Mouse (Mus musculus): Measurements from ENCODE around the gene Sdf4. TPM values are rescaled to one million over a fixed set of nuclear protein-coding genes. Genes with fewer than 3 reads are reported as not detected.
A peak's percentile ranks its signal among the peaks of the same experiment; 100 is the strongest.

Sdf4 gene
- polyA plus RNA-seq, 1 experiment from 2014 or later = 125 TPM

DNA sequence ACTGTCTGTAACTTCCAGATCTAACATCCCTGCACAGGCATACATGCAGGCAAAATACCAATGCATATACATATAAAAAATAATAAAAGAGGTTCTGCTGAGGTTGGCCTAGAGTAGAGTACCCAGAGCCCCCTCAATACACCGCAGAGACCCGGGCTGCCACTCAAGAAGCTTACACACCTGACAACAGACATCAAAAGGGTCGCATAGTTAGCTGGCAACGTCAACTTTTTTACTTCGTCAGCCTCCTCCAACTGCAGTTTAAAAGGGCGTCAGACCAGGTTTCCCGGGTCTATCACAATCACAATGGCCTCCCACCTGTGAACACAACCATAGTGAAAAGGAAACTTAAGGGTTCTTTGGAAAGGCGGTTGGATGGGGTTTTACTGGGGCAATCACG, 30.8 kb downstream of the Sdf4 start:
- H3K36me3 ChIP-seq (ENCODE audit: control insufficient read depth, insufficient read depth) = no peaks in the 10 kb centered on the region
- WGBS = 84% methylated on average over 9 of the region's 9 CpGs

DNA sequence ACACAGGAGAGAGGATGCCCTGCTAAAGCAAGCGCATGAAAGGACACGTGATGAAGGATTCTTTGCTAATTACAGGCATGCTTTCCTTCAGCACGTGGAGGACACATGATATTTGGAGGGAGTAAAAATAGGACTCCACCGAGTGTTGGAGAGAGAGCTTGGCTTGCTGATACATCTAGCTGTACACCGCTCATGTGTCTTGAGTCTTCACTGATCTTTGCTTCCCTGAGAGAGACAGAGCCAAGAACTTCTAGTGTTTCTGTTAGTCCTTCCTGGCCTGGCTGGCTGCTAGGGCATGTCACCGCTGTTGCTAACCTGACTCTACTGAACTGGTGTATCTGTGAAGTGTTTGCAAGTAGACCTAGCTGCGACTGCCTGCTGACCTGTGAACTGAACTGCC, 31.5 kb downstream of the Sdf4 start:
- no peak for ATAC-seq
- Histone ChIP-seq H3K27ac (ENCODE audit: low read length) (no peak overlapping the region), H3K4me3 (replicated peaks; ENCODE audit: low read length) (no peak overlapping the region), H3K9ac (replicated peaks; ENCODE audit: low read depth, low read length) (no peak overlapping the region), H3K4me2 (ENCODE audit: low read length) (no peak overlapping the region), H3K9me3 (ENCODE audit: control insufficient read depth, low read length) (no peaks in the 10 kb centered on the region), H3K4me1 (replicated peaks; ENCODE audit: control insufficient read depth, insufficient read depth, low read length) (no peaks in the 10 kb centered on the region), H3K27me3 (replicated peaks; ENCODE audit: control insufficient read depth, insufficient read depth, low read length) (no peaks in the 10 kb centered on the region), H3K36me3 (ENCODE audit: control insufficient read depth, insufficient read depth) (no peaks in the 10 kb centered on the region)
- 97% methylated on average over 7 of the region's 7 CpGs for WGBS

More for the DNA sequence above, 30.8 kb downstream of the Sdf4 start:
- no peak overlapping the region for H3K4me2 ChIP-seq (ENCODE audit: low read length)
- no peak overlapping the region for H3K27ac ChIP-seq (ENCODE audit: low read length)
- no peak overlapping the region for H3K9ac ChIP-seq (replicated peaks; ENCODE audit: low read depth, low read length)
- H3K4me3 ChIP-seq (replicated peaks; ENCODE audit: low read length) = no peak overlapping the region
- ATAC-seq = no peak
- H3K27me3 ChIP-seq (replicated peaks; ENCODE audit: control insufficient read depth, insufficient read depth, low read length) = no peaks in the 10 kb centered on the region
- no peaks in the 10 kb centered on the region for H3K4me1 ChIP-seq (replicated peaks; ENCODE audit: control insufficient read depth, insufficient read depth, low read length)
- no peaks in the 10 kb centered on the region for H3K9me3 ChIP-seq (ENCODE audit: control insufficient read depth, low read length)

DNA sequence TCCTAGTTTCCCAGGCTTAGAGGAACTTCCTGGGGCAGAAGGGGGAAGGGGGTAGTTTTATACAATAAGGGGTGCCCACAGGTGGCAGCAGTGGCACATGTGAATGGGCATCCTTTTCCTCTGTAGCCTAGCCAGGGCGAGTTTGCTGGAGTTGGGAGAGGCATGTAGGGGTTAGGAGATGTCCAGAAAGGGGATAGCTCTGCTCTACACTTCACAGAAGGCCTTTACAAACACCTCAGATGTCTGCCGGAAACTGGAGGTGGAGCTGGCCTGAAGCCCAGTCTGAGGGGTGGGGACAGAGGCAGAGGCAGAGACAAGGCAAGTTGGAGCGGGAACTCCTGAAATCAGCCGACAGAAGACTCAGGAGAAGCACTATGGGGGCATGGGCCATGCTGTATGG, 33.3 kb downstream of the Sdf4 start, which contains the start of gene Tnfrsf18:
Gene Tnfrsf18 (plus strand): TSS at position 152 of the 400 bp plus-strand sequence.
- Histone ChIP-seq H3K36me3 (ENCODE audit: control insufficient read depth, insufficient read depth) (no peaks in the 10 kb centered on the region), H3K4me2 (ENCODE audit: low read length) (no peak within 1 kb of the TSS), H3K9ac (replicated peaks; ENCODE audit: low read depth, low read length) (no peak within 1 kb of the TSS), H3K4me3 (replicated peaks; ENCODE audit: low read length) (no peak within 1 kb of the TSS), H3K27me3 (replicated peaks; ENCODE audit: control insufficient read depth, insufficient read depth, low read length) (no peaks in the 10 kb centered on the region), H3K4me1 (replicated peaks; ENCODE audit: control insufficient read depth, insufficient read depth, low read length) (peaks cover 8% of the 10 kb centered on the region), H3K9me3 (ENCODE audit: control insufficient read depth, low read length) (no peaks in the 10 kb centered on the region), H3K27ac (ENCODE audit: low read length) (no peak within 1 kb of the TSS)
- 62% methylated on average over 4 of the region's 4 CpGs for WGBS
- ATAC-seq = no peak

DNA sequence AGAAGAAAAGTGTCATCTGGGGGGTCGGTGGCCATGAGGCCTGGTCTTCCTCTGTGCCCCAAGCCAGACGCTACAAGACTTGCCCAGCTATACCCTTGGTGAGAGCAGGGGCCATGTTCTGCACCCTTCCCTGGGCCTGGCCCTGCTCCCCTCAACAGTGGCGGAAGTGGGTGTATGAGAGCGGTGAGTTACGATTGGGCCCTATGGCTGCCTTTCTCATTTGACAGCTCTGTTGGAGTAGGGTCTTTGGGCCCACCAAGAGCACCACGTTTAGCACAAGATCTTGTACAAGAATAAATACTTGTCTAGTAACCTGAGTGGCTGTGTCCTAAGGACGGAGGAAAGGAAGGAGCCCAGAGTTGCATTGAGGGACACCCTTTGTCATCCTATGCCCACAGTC, 35.9 kb downstream of the Sdf4 start:
- Histone ChIP-seq H3K36me3 (ENCODE audit: control insufficient read depth, insufficient read depth) (no peaks in the 10 kb centered on the region), H3K9ac (replicated peaks; ENCODE audit: low read depth, low read length) (no peak overlapping the region), H3K9me3 (ENCODE audit: control insufficient read depth, low read length) (no peaks in the 10 kb centered on the region), H3K4me3 (replicated peaks; ENCODE audit: low read length) (no peak overlapping the region), H3K27me3 (replicated peaks; ENCODE audit: control insufficient read depth, insufficient read depth, low read length) (no peaks in the 10 kb centered on the region), H3K4me1 (replicated peaks; ENCODE audit: control insufficient read depth, insufficient read depth, low read length) (peaks cover 21% of the 10 kb centered on the region), H3K4me2 (ENCODE audit: low read length) (no peak overlapping the region), H3K27ac (ENCODE audit: low read length) (no peak overlapping the region)
- WGBS = 90% methylated on average over 7 of the region's 7 CpGs
- no peak for ATAC-seq

DNA sequence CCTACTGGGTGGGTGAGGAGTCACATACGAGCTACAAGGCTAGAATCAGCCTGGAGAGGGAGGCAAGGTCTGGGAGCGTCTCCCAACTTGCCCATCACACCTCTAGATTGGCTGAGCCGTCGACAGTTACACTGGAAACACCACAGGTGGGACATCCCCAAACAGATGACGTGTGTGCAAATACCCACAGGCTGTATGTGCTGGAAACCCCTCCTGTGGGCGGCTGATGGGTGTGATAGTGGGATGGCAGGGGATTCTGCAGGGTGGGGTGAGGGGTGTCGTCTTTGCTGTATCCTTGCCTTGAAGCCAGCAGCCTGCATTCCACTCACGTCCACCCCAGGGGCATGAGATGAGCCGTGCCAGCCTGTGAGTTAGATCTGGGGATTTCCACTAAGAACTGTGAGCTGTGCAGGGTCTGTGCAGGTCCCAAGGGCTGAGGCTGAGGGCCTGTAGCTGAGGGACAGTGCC, 38.0 kb downstream of the Sdf4 start:
- no peaks in the 10 kb centered on the region for H3K36me3 ChIP-seq (ENCODE audit: control insufficient read depth, insufficient read depth)
- H3K9me3 ChIP-seq (ENCODE audit: control insufficient read depth, low read length) = no peaks in the 10 kb centered on the region
- ATAC-seq = 0 out of 2 replicates have a peak, but pooled peaks have one; percentile 4
- peaks cover 13% of the 10 kb centered on the region for H3K27me3 ChIP-seq (replicated peaks; ENCODE audit: control insufficient read depth, insufficient read depth, low read length)
- peak overlapping the region; percentile 56 for H3K4me3 ChIP-seq (replicated peaks; ENCODE audit: low read length)
- peak overlapping the region; percentile 72 for H3K9ac ChIP-seq (replicated peaks; ENCODE audit: low read depth, low read length)
- H3K27ac ChIP-seq (ENCODE audit: low read length) = no peak overlapping the region
- 65% methylated on average over 9 of the region's 9 CpGs for WGBS
- peak overlapping the region; percentile 76 for H3K4me2 ChIP-seq (ENCODE audit: low read length)
- peaks cover 25% of the 10 kb centered on the region for H3K4me1 ChIP-seq (replicated peaks; ENCODE audit: control insufficient read depth, insufficient read depth, low read length)

DNA sequence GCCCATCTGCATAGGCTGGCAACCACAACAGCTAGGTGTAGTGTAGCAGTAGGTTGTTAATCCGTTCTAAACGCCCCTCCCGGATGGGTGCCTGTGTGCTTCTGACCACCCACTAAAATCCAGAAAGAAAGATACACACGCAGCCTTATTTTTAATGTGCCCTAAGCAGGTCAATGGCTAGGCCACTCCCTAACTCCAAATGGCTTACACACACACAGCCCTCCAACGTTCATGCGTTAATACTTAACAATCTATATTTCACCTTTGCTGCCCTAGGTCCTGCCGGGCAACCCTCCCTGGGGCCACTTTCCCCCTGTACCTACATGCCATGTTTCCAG, 38.6 kb downstream of the Sdf4 start:
- Histone ChIP-seq H3K9me3 (ENCODE audit: control insufficient read depth, low read length) (no peaks in the 10 kb centered on the region), H3K4me2 (ENCODE audit: low read length) (peak overlapping the region; percentile 76), H3K4me3 (replicated peaks; ENCODE audit: low read length) (peak overlapping the region; percentile 56), H3K36me3 (ENCODE audit: control insufficient read depth, insufficient read depth) (no peaks in the 10 kb centered on the region), H3K27me3 (replicated peaks; ENCODE audit: control insufficient read depth, insufficient read depth, low read length) (peaks cover 18% of the 10 kb centered on the region), H3K27ac (ENCODE audit: low read length) (peak overlapping the region; percentile 66), H3K4me1 (replicated peaks; ENCODE audit: control insufficient read depth, insufficient read depth, low read length) (peaks cover 25% of the 10 kb centered on the region), H3K9ac (replicated peaks; ENCODE audit: low read depth, low read length) (peak overlapping the region; percentile 72)
- ATAC-seq = peak; percentile 27
- 3% methylated on average over 7 of the region's 7 CpGs for WGBS

DNA sequence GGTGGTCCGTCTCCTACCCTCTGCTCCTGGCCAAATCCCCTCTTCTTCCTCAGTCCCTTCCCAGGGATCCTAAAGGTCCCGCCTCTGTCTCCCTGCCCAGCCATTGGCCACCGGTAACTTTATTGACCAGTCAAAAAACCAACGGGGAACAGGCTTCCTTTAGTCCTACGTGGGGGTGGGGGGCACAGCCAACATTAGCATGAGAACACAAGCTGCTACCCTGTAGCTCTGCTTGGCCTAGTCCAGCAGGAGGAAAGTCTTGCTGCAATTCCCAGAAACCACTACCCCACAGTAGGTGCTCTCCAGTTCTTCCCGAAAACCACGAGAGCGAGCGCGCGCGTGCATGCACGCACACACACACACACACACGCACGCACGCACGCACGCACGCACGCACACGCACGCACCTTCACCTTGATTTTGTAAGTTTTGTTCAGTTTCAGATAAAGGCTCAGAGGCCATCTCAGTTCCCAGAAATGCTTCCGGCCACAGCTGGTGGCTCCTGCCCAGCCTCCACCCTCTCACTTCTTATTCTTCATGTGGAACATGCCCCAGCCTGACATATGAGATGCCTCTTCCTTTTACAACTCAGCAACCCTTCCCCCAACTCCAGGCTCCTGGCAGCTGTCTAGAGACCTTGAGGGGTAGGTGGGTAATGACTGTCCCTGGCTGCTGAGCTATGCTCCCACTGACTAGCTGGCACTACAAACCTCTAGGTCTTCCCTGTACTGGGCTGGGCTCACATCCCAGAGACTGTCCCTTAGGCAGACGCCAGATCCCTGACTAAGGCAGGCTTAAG, 39.1 kb downstream of the Sdf4 start:
- ATAC-seq = peak; percentile 93
- H3K9ac ChIP-seq (replicated peaks; ENCODE audit: low read depth, low read length) = peak overlapping the region; percentile 72
- 1% methylated on average over 24 of the region's 24 CpGs for WGBS
- H3K27me3 ChIP-seq (replicated peaks; ENCODE audit: control insufficient read depth, insufficient read depth, low read length) = peaks cover 19% of the 10 kb centered on the region
- peak overlapping the region; percentile 76 for H3K4me2 ChIP-seq (ENCODE audit: low read length)
- peak overlapping the region; percentile 66 for H3K27ac ChIP-seq (ENCODE audit: low read length)
- H3K36me3 ChIP-seq (ENCODE audit: control insufficient read depth, insufficient read depth) = no peaks in the 10 kb centered on the region
- H3K4me3 ChIP-seq (replicated peaks; ENCODE audit: low read length) = peak overlapping the region; percentile 56
- no peaks in the 10 kb centered on the region for H3K9me3 ChIP-seq (ENCODE audit: control insufficient read depth, low read length)
- peaks cover 25% of the 10 kb centered on the region for H3K4me1 ChIP-seq (replicated peaks; ENCODE audit: control insufficient read depth, insufficient read depth, low read length)

DNA sequence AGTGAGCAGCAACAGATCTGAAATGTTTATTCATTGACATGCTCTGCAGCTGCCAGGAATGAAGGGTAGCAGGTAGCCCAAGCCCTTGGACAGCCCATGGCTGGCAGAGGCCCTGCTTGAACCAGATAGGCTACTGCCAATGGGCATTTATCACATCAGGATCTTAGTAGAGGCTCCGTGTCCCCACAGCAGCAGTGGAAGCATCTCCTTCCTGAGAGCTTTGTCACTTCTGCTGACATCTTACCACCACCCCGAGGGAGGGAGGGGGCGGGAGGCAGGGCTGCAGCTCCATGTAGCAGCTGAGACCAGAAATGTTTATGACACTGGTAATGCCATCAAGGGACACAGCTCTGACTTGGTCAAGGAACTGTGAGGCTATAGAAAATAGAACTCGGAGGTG, 40.2 kb downstream of the Sdf4 start:
- Histone ChIP-seq H3K27ac (ENCODE audit: low read length) (no peak overlapping the region), H3K36me3 (ENCODE audit: control insufficient read depth, insufficient read depth) (no peaks in the 10 kb centered on the region), H3K4me3 (replicated peaks; ENCODE audit: low read length) (no peak overlapping the region), H3K4me1 (replicated peaks; ENCODE audit: control insufficient read depth, insufficient read depth, low read length) (peaks cover 25% of the 10 kb centered on the region), H3K9me3 (ENCODE audit: control insufficient read depth, low read length) (no peaks in the 10 kb centered on the region), H3K4me2 (ENCODE audit: low read length) (no peak overlapping the region), H3K9ac (replicated peaks; ENCODE audit: low read depth, low read length) (no peak overlapping the region), H3K27me3 (replicated peaks; ENCODE audit: control insufficient read depth, insufficient read depth, low read length) (peaks cover 19% of the 10 kb centered on the region)
- 95% methylated on average over 4 of the region's 4 CpGs for WGBS
- ATAC-seq = no peak

DNA sequence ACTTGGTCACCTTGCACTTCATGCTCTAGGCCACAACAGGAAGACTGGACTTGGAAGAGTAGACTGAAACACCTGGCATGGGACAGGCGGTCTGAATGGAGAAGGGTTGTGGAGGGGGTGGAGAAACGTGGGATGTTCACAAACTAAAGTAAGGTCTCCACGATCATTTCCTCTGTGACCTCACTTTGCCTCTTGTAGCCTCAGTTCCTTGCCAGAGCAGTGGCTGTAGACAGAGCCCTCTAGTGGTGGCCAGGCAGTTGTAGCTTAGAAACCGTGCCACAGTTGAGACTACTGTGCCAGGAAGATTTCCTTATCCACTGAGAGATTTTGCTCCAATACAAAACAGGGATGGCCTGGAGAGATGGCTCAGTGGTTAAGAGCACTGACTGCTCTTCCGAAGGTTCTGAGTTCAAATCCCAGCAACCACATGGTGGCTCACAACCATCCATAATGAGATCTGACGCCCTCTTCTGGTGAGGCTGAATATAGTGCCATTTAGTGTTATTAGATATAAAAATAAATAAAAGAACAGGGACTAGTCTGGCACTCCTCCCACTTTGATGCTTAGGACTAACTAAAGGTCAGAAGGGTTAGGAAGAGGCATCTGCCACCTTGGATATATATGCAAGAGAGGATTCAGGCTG, 40.9 kb downstream of the Sdf4 start:
- 53% methylated on average over 6 of the region's 6 CpGs for WGBS
- peaks cover 19% of the 10 kb centered on the region for H3K27me3 ChIP-seq (replicated peaks; ENCODE audit: control insufficient read depth, insufficient read depth, low read length)
- no peak overlapping the region for H3K9ac ChIP-seq (replicated peaks; ENCODE audit: low read depth, low read length)
- no peak overlapping the region for H3K4me2 ChIP-seq (ENCODE audit: low read length)
- H3K4me3 ChIP-seq (replicated peaks; ENCODE audit: low read length) = no peak overlapping the region
- H3K9me3 ChIP-seq (ENCODE audit: control insufficient read depth, low read length) = no peaks in the 10 kb centered on the region
- no peaks in the 10 kb centered on the region for H3K36me3 ChIP-seq (ENCODE audit: control insufficient read depth, insufficient read depth)
- peaks cover 25% of the 10 kb centered on the region for H3K4me1 ChIP-seq (replicated peaks; ENCODE audit: control insufficient read depth, insufficient read depth, low read length)
- no peak overlapping the region for H3K27ac ChIP-seq (ENCODE audit: low read length)
- no peak for ATAC-seq

Data from forebrain, embryonic 16.5 days (tissue).